Mouse (Mus musculus) kidney, adult 2 months (tissue): ENCODE data around the gene Gpr62.

Experiments
- CTCF ChIP-seq: fragments of 200-500 bp; conservative IDR thresholded peaks from 2 replicates; pipeline ENCODE4 v1.5.1; 2011; ENCODE audit warnings: low read depth, mild to moderate bottlenecking, control low read depth, low read length, moderate library complexity, mixed read lengths; ENCODE audit not compliant: insufficient read depth, insufficient read length
- POLR2A ChIP-seq: fragments of 200-500 bp; IDR thresholded peaks from one replicate; pipeline ENCODE4 v1.6.1; 2011; ENCODE audit warnings: low read depth, low read length, control low read depth

DNA sequence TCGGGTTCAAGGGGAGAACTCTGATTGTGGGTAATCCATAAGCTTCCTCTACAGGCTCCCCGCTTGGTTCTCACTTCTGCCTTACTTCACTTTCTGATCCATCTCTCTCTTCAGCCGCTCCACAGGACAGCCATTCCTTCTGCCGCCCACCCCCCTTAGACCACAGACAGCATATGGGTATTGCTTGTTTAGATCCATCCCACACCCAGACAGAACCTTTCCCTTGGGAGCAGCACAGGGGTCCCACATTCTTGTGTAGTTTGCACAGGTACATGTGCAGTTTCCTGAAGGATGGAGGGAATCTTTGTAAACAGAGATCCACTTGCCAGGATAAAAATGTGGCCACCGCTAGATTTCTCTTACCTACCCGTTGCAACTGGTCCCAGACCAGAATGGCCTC, 13.4 kb downstream of the Gpr62 start:
- TF ChIP-seq POLR2A, result no peak
- TF ChIP-seq CTCF, result no peak
